Mouse (Mus musculus) neural tube, embryonic 15.5 days (tissue): ENCODE results near the gene Slc16a3. TPM values are rescaled to one million over a fixed set of nuclear protein-coding genes. Genes with fewer than 3 reads are reported as not detected.

Source experiments
- ATAC-seq: fragments of 200-750 bp; cut with Nextera tagmentation; 2 replicates; pipeline ENCODE4 v1.8.0; 2017; ENCODE audit warnings: mild to moderate bottlenecking, moderate TSS enrichment, moderate library complexity; ENCODE audit not compliant: low FRiP score
- H3K27ac ChIP-seq: fragments of 300-500 bp; sonication (generic); replicated peaks from 2 replicates; pipeline ENCODE4 v1.5.1; 2015; ENCODE audit warnings: mild to moderate bottlenecking, inconsistent platforms
- H3K27me3 ChIP-seq: fragments of 300-500 bp; sonication (generic); replicated peaks from 2 replicates; pipeline ENCODE4 v1.6.1; 2015; ENCODE audit warnings: inconsistent platforms
- H3K36me3 ChIP-seq: fragments of 300-500 bp; sonication (generic); 2 replicates; pipeline ENCODE4 v1.6.1; 2015; ENCODE audit warnings: inconsistent platforms
- H3K4me1 ChIP-seq: fragments of 300-500 bp; sonication (generic); 2 replicates; pipeline ENCODE4 v1.6.1; 2015; ENCODE audit warnings: inconsistent platforms
- H3K4me2 ChIP-seq: fragments of 300-500 bp; sonication (generic); 2 replicates; pipeline ENCODE4 v1.6.1; 2015; ENCODE audit warnings: inconsistent platforms, mild to moderate bottlenecking, moderate library complexity
- H3K4me3 ChIP-seq: fragments of 300-500 bp; sonication (generic); replicated peaks from 2 replicates; pipeline ENCODE4 v1.5.1; 2015; ENCODE audit warnings: mild to moderate bottlenecking, inconsistent platforms
- H3K9ac ChIP-seq: fragments of 300-500 bp; sonication (generic); replicated peaks from 2 replicates; pipeline ENCODE4 v1.6.1; 2015; ENCODE audit warnings: mild to moderate bottlenecking, inconsistent platforms
- H3K9me3 ChIP-seq: fragments of 300-500 bp; sonication (generic); replicated peaks from 2 replicates; pipeline ENCODE4 v1.6.1; 2016; ENCODE audit warnings: inconsistent platforms
- WGBS: fragments of 180-500 bp; shearing (Covaris S2); methylation state at CpG from one replicate; pipeline ENCODE4 v1.1.7; 2015; ENCODE audit warnings: mixed read lengths; 5-methylcytosine and 5-hydroxymethylcytosine counted together
- polyA plus RNA-seq: library from polyadenylated mRNA; unstranded; fragments of >200 nt; fragmentation: Nextera tagmentation; extraction: Ambion mirVana; gene quantifications from 2 replicates; pipeline ENCODE4 v1.2.1, GENCODE M21; 2015

Slc16a3 gene
- 11.3 and 15.3 TPM in 2 replicates for polyA plus RNA-seq

- Histone ChIP-seq H3K27ac (no peak within 1 kb of the TSS), H3K9ac (peak within 1 kb of the TSS; percentile 29), H3K4me2 (peak within 1 kb of the TSS; percentile 72), H3K9me3 (no peaks in the 10 kb centered on the region), H3K36me3 (no peaks in the 10 kb centered on the region), H3K27me3 (peaks cover 35% of the 10 kb centered on the region), H3K4me3 (peak within 1 kb of the TSS; percentile 45), H3K4me1 (peaks cover 39% of the 10 kb centered on the region)
- ATAC-seq: no peak
- 31% methylated on average over 12 of the region's 12 CpGs for WGBS
Measured at GRCm38 (mm10) chr11:120948328-120948727, at the start of gene Slc16a3. TSS of gene Slc16a3 (plus strand) at chr11:120948480.

DNA sequence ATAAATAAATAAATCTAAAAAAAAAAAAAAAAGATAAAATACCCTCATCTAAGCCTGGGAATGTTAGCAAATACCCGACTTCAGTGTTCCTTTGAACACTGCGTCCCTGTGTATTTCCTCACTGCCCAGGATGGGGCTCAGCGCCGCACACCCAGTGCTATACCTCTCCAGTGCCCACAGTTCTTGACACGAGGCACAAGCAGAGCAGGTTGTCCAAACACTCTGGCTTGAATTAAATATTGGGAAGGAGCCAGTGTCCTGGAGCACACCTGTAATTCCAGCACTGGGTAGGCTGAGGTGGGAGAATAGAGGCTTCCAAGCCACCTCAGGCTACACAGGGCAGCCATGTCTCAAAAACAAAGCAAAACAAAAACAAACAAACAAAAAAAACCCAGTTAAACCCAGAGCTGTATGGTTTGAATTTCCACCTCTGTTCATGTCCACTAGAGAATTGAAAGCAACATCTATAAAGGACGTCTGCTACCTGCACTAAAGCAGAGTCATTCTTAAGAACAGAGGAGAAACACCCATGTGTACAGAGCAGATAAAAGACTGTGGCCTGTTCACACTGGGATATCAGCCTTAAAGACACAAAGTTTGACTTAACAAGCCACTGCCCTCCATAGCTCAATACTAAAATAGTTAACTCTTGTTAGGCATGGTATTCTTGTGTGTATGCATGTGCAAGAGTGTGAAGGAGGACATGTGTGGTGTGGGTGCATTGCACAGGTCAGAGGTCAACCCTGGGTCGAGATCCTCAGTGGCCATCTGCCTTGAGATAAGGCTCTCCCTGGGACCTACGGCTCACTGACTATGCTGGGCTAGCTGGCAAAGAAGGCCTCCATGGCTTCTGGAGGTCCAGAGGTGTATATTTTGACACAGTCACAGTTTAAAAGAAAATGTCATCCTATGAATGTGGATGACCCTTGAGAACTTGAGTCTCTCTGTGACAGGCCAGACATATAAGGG lies 47.7 kb upstream of the Slc16a3 start:
- Histone ChIP-seq H3K9ac (no peak overlapping the region), H3K27me3 (no peaks in the 10 kb centered on the region), H3K4me1 (no peaks in the 10 kb centered on the region), H3K4me3 (no peak overlapping the region), H3K36me3 (peaks cover 19% of the 10 kb centered on the region), H3K9me3 (no peaks in the 10 kb centered on the region), H3K4me2 (no peak overlapping the region), H3K27ac (no peak overlapping the region)
- WGBS: 92% methylated on average over 8 of the region's 8 CpGs
- no peak for ATAC-seq

GRCm38 (mm10) chr11:120901729-120902486 lies 46.4 kb upstream of the Slc16a3 start:
- WGBS: 86% methylated on average over 21 of the region's 21 CpGs
- no peaks in the 10 kb centered on the region for H3K9me3 ChIP-seq
- no peaks in the 10 kb centered on the region for H3K4me1 ChIP-seq
- H3K36me3 ChIP-seq: peaks cover 8% of the 10 kb centered on the region
- H3K4me3 ChIP-seq: no peak overlapping the region
- no peaks in the 10 kb centered on the region for H3K27me3 ChIP-seq
- no peak overlapping the region for H3K4me2 ChIP-seq
- no peak overlapping the region for H3K9ac ChIP-seq
- no peak overlapping the region for H3K27ac ChIP-seq
- no peak for ATAC-seq

- WGBS: 44% methylated on average over 10 of the region's 10 CpGs
- Histone ChIP-seq H3K4me3 (no peak overlapping the region), H3K4me2 (no peak overlapping the region), H3K9me3 (no peaks in the 10 kb centered on the region), H3K27me3 (no peaks in the 10 kb centered on the region), H3K9ac (no peak overlapping the region), H3K36me3 (peaks cover 3% of the 10 kb centered on the region), H3K4me1 (no peaks in the 10 kb centered on the region), H3K27ac (no peak overlapping the region)
- ATAC-seq: no peak
Measured at GRCm38 (mm10) chr11:120902487-120903142, 45.7 kb upstream of the Slc16a3 start.

- no peak for ATAC-seq
- Histone ChIP-seq H3K27me3 (no peaks in the 10 kb centered on the region), H3K4me2 (no peak overlapping the region), H3K27ac (no peak overlapping the region), H3K4me3 (no peak overlapping the region), H3K4me1 (no peaks in the 10 kb centered on the region), H3K9ac (no peak overlapping the region), H3K9me3 (no peaks in the 10 kb centered on the region), H3K36me3 (no peaks in the 10 kb centered on the region)
- WGBS: 83% methylated on average over 24 of the region's 24 CpGs
Measured at GRCm38 (mm10) chr11:120903159-120903850, 45.0 kb upstream of the Slc16a3 start.

- Histone ChIP-seq H3K4me3 (no peak overlapping the region), H3K36me3 (no peaks in the 10 kb centered on the region), H3K9me3 (no peaks in the 10 kb centered on the region), H3K4me1 (no peaks in the 10 kb centered on the region), H3K9ac (no peak overlapping the region), H3K27me3 (no peaks in the 10 kb centered on the region), H3K4me2 (no peak overlapping the region), H3K27ac (no peak overlapping the region)
- ATAC-seq: no peak
- WGBS: 95% methylated on average over 3 of the region's 3 CpGs
Measured at GRCm38 (mm10) chr11:120904561-120904960, 43.7 kb upstream of the Slc16a3 start.

DNA sequence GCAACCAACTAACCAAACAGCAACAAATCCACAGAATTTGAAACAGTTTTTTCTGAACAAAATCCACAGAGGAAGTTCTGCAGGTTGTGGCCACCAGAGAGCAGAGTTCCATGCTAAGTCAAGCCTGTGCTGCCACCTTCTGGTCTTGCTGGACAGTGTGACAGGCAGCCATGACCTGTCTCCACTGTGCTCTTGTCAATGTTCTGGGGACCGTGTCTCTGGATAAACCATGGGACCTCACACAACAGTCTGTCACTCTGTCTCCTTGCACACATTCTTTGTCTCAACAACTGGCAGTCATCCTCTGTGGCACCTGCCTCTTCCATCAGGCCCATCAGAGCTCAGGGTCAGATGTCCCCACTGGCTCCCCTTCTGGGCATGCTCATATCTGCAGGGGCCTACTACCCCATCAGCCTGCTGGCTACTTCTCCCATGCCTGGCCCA lies 42.8 kb upstream of the Slc16a3 start:
- Histone ChIP-seq H3K27me3 (no peaks in the 10 kb centered on the region), H3K36me3 (no peaks in the 10 kb centered on the region), H3K4me1 (no peaks in the 10 kb centered on the region), H3K4me2 (no peak overlapping the region), H3K9ac (no peak overlapping the region), H3K4me3 (no peak overlapping the region), H3K27ac (no peak overlapping the region), H3K9me3 (no peaks in the 10 kb centered on the region)
- no peak for ATAC-seq
- WGBS: 14% methylated on average over 1 of the region's 1 CpGs

- H3K9me3 ChIP-seq: no peaks in the 10 kb centered on the region
- H3K27me3 ChIP-seq: no peaks in the 10 kb centered on the region
- H3K27ac ChIP-seq: no peak overlapping the region
- no peaks in the 10 kb centered on the region for H3K4me1 ChIP-seq
- no peak overlapping the region for H3K4me3 ChIP-seq
- H3K4me2 ChIP-seq: no peak overlapping the region
- no peak for ATAC-seq
- peaks cover 22% of the 10 kb centered on the region for H3K36me3 ChIP-seq
- 98% methylated on average over 4 of the region's 4 CpGs for WGBS
- no peak overlapping the region for H3K9ac ChIP-seq
Measured at GRCm38 (mm10) chr11:120913796-120914195, 34.5 kb upstream of the Slc16a3 start.

DNA sequence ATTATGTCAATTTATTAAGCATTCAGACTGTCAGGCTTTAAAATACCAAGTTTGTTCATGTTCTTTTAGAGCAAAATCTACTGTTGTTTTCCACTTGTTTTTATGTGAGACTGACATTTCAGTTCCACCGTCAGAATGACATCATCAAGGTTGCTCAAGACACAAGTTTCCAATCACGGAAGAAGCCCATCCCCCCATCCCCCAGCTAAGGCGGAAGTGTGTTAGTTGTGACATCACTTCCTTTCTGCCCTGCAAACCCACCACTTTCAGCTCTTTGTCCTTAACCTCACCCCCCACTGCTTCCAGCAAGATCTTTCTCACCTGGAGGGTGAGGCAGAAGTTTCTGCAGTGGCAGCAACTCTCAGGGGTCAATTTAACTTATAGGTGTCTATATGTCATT lies 31.8 kb upstream of the Slc16a3 start:
- no peak overlapping the region for H3K27ac ChIP-seq
- WGBS: 74% methylated on average over 3 of the region's 3 CpGs
- H3K4me1 ChIP-seq: no peaks in the 10 kb centered on the region
- no peak overlapping the region for H3K4me3 ChIP-seq
- no peaks in the 10 kb centered on the region for H3K27me3 ChIP-seq
- no peak overlapping the region for H3K9ac ChIP-seq
- H3K9me3 ChIP-seq: no peaks in the 10 kb centered on the region
- peaks cover 43% of the 10 kb centered on the region for H3K36me3 ChIP-seq
- no peak overlapping the region for H3K4me2 ChIP-seq
- ATAC-seq: no peak

DNA sequence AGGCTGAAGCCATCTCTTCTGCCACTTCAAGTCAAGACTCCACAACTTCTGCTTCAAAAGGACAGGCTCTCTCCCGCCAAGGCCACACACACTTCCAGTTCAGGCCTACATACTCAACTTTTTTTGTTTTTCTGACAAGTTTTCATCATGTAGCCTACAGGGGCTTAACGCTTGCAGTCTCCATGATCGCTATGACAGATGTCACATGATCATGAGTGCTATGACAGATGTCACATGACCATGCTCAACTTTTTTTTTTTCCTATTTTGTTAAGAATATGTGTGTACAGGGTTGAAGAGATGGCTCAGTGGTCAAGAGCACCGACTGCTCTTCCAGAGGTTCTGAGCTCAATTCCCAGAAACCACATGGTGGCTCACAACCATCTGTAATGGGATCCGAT lies 30.5 kb upstream of the Slc16a3 start:
- H3K4me2 ChIP-seq: no peak overlapping the region
- no peaks in the 10 kb centered on the region for H3K4me1 ChIP-seq
- H3K27ac ChIP-seq: no peak overlapping the region
- H3K4me3 ChIP-seq: no peak overlapping the region
- H3K36me3 ChIP-seq: peaks cover 48% of the 10 kb centered on the region
- H3K27me3 ChIP-seq: no peaks in the 10 kb centered on the region
- no peak overlapping the region for H3K9ac ChIP-seq
- WGBS: 98% methylated on average over 5 of the region's 5 CpGs
- no peak for ATAC-seq
- no peaks in the 10 kb centered on the region for H3K9me3 ChIP-seq

DNA sequence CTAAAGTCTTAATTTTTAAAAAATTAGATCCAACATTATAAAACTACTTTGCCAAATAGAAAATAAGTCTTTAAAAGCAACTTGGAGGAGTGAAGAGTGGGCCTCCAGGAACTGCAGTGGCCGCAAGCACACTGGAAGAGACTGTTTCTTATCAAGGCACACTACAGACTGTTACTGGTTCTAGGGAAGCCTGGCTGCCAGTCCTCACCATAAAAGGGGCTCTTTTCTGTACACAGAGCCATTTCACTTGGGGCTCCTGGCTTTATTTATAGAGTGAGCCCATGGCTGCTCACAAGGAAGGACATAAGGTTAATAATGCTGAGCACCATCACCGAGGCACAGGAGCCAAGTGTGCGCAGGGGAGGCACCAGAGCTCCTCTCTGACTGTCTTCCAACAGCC lies 25.8 kb upstream of the Slc16a3 start:
- Histone ChIP-seq H3K4me3 (no peak overlapping the region), H3K36me3 (peaks cover 50% of the 10 kb centered on the region), H3K4me2 (no peak overlapping the region), H3K9ac (no peak overlapping the region), H3K27me3 (no peaks in the 10 kb centered on the region), H3K9me3 (no peaks in the 10 kb centered on the region), H3K27ac (no peak overlapping the region), H3K4me1 (no peaks in the 10 kb centered on the region)
- WGBS: 99% methylated on average over 3 of the region's 3 CpGs
- no peak for ATAC-seq
